Mouse (Mus musculus) midbrain, embryonic 14.5 days (tissue): ENCODE measurements at regions not wholly inside any gene's neighbourhood (a gene's known extent, or its start where the extent isn't known, plus 50 kb on each side); places are given as distances from the start of the nearest gene placed in this dataset.

Source experiments
- ATAC-seq: fragments of 200-750 bp; cut with Nextera tagmentation; 2 replicates; pipeline ENCODE4 v1.8.0; 2017; ENCODE audit warnings: moderate number of reproducible peaks, moderate library complexity; ENCODE audit not compliant: low FRiP score, low TSS enrichment
- DNase-seq: peaks from one replicate; pipeline ENCODE4 v3.0.0-alpha.2; 2015
- H3K27ac ChIP-seq: fragments of 300-500 bp; sonication (generic); replicated peaks from 2 replicates; pipeline ENCODE4 v1.5.1; 2014; ENCODE audit warnings: mild to moderate bottlenecking, low read depth, low read length, moderate library complexity
- H3K27me3 ChIP-seq: fragments of 300-500 bp; sonication (generic); 2 replicates; pipeline ENCODE4 v1.6.1; 2014; ENCODE audit warnings: low read length, control low read depth, mixed read lengths; ENCODE audit not compliant: control insufficient read depth, insufficient read depth
- H3K36me3 ChIP-seq: fragments of 300-500 bp; sonication (generic); 2 replicates; pipeline ENCODE4 v1.6.1; 2014; ENCODE audit warnings: low read length, control low read depth; ENCODE audit not compliant: control insufficient read depth, insufficient read depth
- H3K4me1 ChIP-seq: fragments of 300-500 bp; sonication (generic); 2 replicates; pipeline ENCODE4 v1.6.1; 2014; ENCODE audit warnings: mild to moderate bottlenecking, antibody characterized with exemption, low read length, control low read depth; ENCODE audit not compliant: control insufficient read depth, insufficient read depth
- H3K4me2 ChIP-seq: fragments of 300-500 bp; sonication (generic); 2 replicates; pipeline ENCODE4 v1.6.1; 2014; ENCODE audit warnings: mild to moderate bottlenecking, low read length, moderate library complexity
- H3K4me3 ChIP-seq: fragments of 300-500 bp; sonication (generic); replicated peaks from 2 replicates; pipeline ENCODE4 v1.5.1; 2014; ENCODE audit warnings: low read depth, low read length
- H3K9ac ChIP-seq: fragments of 300-500 bp; sonication (generic); replicated peaks from 2 replicates; pipeline ENCODE4 v1.6.1; 2014; ENCODE audit warnings: mild to moderate bottlenecking, low read length, moderate library complexity
- H3K9me3 ChIP-seq: fragments of 300-500 bp; sonication (generic); 2 replicates; pipeline ENCODE4 v1.6.1; 2016; ENCODE audit warnings: low read length, control low read depth, mixed read lengths; ENCODE audit not compliant: control insufficient read depth
- WGBS: fragments of 180-500 bp; shearing (Covaris S2); extraction: QIAGEN DNeasy Blood & Tissue Kit; methylation state at CpG from one replicate; pipeline ENCODE4 v1.1.7; 2014; 5-methylcytosine and 5-hydroxymethylcytosine counted together

DNA sequence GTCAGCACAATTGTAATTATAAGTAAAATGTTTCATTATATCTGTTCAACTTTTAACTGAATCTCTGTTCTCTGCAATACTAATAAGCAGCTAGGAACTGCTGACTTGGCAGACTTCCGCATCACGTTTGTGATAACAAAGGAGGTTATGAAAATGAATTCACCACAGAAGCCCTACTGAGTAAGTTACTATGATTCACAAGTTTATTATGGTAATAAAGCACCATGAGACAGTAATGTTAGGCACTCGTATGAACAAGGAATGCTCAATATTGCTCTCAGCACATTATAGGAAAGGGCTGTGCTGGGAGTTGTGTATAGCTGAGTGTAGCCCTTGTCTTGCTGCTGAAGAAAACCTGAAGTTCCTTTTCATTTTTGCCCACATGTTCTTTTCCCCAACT is 238.9 kb upstream of the Pcdh9 start:
- no peaks in the 10 kb centered on the region for H3K36me3 ChIP-seq

DNA sequence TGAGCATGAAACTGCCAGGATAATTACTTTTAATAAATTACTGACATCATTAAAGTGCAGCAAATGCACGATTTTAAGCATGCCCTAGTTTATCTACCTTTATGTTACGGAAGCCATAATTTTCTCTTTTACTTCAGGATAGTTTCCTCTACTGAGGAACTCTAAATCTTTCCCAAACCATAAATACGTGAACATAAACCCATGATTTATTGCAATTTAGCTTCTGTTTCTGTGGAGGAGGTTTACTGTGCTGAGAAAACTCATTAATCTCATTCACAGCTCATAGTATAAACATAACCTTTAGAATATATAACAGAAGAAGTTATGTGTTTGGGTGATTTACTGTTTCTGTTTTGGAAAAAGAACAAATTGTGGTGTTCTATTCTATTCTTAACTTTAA is 233.1 kb upstream of the Pcdh9 start:
- 85% methylated on average over 3 of the region's 3 CpGs for WGBS
- no peak for ATAC-seq

More for the DNA sequence above, 238.9 kb upstream of the Pcdh9 start:
- no peak overlapping the region for H3K9ac ChIP-seq
- no peak overlapping the region for H3K4me3 ChIP-seq
- no peak for ATAC-seq
- no peak overlapping the region for H3K4me2 ChIP-seq
- DNase-seq: peak; percentile 13
- no peaks in the 10 kb centered on the region for H3K27me3 ChIP-seq
- H3K4me1 ChIP-seq: no peaks in the 10 kb centered on the region
- H3K9me3 ChIP-seq: no peaks in the 10 kb centered on the region
- WGBS: 59% methylated on average over 3 of the region's 3 CpGs
- no peak overlapping the region for H3K27ac ChIP-seq

DNA sequence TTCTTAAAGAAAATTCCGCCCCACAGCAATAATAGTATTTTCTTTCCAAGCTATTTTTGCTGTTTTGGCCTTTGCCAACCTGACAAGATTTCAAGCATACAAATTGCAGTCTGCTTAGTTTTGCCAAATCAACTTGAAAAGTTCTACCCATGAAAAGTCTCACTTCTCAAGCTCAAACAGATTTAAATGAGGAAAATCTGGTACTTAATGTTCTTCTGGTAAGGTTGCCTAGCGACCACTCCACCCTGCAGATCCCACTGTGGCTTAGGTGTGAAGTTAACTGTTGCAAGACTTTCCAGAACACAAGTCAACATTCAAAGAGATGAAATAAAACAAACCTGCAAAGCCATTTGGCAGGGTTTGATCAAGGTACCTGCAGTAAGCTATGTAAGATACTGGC is 208.4 kb upstream of the Pcdh9 start:
- Histone ChIP-seq H3K36me3 (no peaks in the 10 kb centered on the region), H3K27ac (no peak overlapping the region), H3K9ac (no peak overlapping the region), H3K4me1 (no peaks in the 10 kb centered on the region), H3K4me2 (no peak overlapping the region), H3K4me3 (no peak overlapping the region), H3K9me3 (no peaks in the 10 kb centered on the region), H3K27me3 (no peaks in the 10 kb centered on the region)
- no peak for DNase-seq
- 59% methylated on average over 2 of the region's 2 CpGs for WGBS
- ATAC-seq: no peak

More for the DNA sequence above, 233.1 kb upstream of the Pcdh9 start:
- H3K27me3 ChIP-seq: no peaks in the 10 kb centered on the region
- no peak overlapping the region for H3K4me3 ChIP-seq
- no peak for DNase-seq
- no peak overlapping the region for H3K9ac ChIP-seq
- H3K27ac ChIP-seq: no peak overlapping the region
- H3K9me3 ChIP-seq: no peaks in the 10 kb centered on the region
- no peaks in the 10 kb centered on the region for H3K36me3 ChIP-seq
- no peaks in the 10 kb centered on the region for H3K4me1 ChIP-seq
- H3K4me2 ChIP-seq: no peak overlapping the region

DNA sequence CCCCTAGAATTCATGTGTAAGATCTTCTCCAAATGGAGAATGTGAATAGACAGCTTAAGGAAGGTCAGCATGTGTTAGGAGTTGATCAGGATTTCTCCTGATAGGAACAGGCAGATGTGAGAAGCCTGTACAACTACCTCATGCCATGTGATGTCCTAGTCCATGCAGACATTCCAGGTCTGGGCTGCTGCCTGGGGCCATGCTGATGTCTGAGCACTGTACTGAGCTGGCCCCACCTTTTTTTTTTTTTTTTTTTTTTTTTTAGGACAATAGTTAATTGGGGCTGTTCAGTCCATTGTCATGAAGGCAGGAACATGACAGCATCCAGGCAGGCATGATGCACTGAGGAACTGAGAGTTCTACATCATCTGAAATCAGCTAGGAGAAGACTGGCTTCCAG is 203.5 kb upstream of the Pcdh9 start:
- H3K27me3 ChIP-seq: no peaks in the 10 kb centered on the region
- H3K27ac ChIP-seq: no peak overlapping the region
- no peaks in the 10 kb centered on the region for H3K36me3 ChIP-seq
- ATAC-seq (no peak), DNase-seq (no peak)
- H3K9me3 ChIP-seq: no peaks in the 10 kb centered on the region
- H3K4me1 ChIP-seq: no peaks in the 10 kb centered on the region
- no peak overlapping the region for H3K9ac ChIP-seq
- H3K4me3 ChIP-seq: no peak overlapping the region
- no peak overlapping the region for H3K4me2 ChIP-seq
